Mouse (Mus musculus): ENCODE results near the gene Ccdc117. TPM values are rescaled to one million over a fixed set of nuclear protein-coding genes. Genes with fewer than 3 reads are reported as not detected.
"Not testable (repeated sequence)": the region's sequence is repeated elsewhere in the genome, so short reads cannot be mapped to it uniquely, and the experiment has no call there.

Gene Ccdc117
- polyA plus RNA-seq, 1 experiment = 9.0 TPM

- Histone ChIP-seq H3K4me3 (no peak overlapping the region), H3K4me2 (ENCODE audit: low read depth) (no peak overlapping the region), H3ac (ENCODE audit: control insufficient read depth, insufficient read length) (no peak overlapping the region), H3K79me2 (ENCODE audit: control insufficient read depth, insufficient read depth) (no peaks in the 10 kb centered on the region), H3K36me3 (ENCODE audit: control insufficient read depth, insufficient read depth) (no peaks in the 10 kb centered on the region), H3K27me3 (ENCODE audit: control insufficient read depth, insufficient read depth, insufficient read length) (no peaks in the 10 kb centered on the region)
- no peak for TF ChIP-seq TCF3 (IDR thresholded peaks at IDR 0.05; ENCODE audit: insufficient read length, low read depth)
- TF ChIP-seq POLR2A (IDR thresholded peaks at IDR 0.05; ENCODE audit: insufficient read length, low read depth) = no peak
- TF ChIP-seq TCF12 (IDR thresholded peaks at IDR 0.05; ENCODE audit: insufficient read depth, poor library complexity, severe bottlenecking) = no peak
- TF ChIP-seq MYOG (IDR thresholded peaks at IDR 0.05; ENCODE audit: control insufficient read depth in 1 of 3, insufficient read depth in 1 of 3, insufficient read length in 2 of 3, low read depth in 2 of 3) = no peak
- TF ChIP-seq E2F4 (IDR thresholded peaks at IDR 0.05; ENCODE audit: insufficient read depth) = no peak
- no peak for TF ChIP-seq REST (IDR thresholded peaks at IDR 0.05; ENCODE audit: insufficient read depth, insufficient read length)
- no peak for TF ChIP-seq POLR2AphosphoS2 (IDR thresholded peaks at IDR 0.05; ENCODE audit: insufficient read length, low read depth)
- TF ChIP-seq MAX (IDR thresholded peaks at IDR 0.05; ENCODE audit: low read depth) = no peak
- TF ChIP-seq MYOD1 (IDR thresholded peaks at IDR 0.05; ENCODE audit: control insufficient read depth in 1 of 3, insufficient read length in 2 of 3, low read depth in 2 of 3) = no peak
- no peak for TF ChIP-seq USF1 (IDR thresholded peaks at IDR 0.05; ENCODE audit: low read depth)
- TF ChIP-seq SRF (IDR thresholded peaks at IDR 0.05; ENCODE audit: control insufficient read depth, insufficient read length, low read depth) = no peak
- no peak for TF ChIP-seq CEBPB (IDR thresholded peaks at IDR 0.05; ENCODE audit: insufficient read depth, poor library complexity, severe bottlenecking)
Observed at GRCm38 (mm10) chr11:5491912-5492311, 50.1 kb downstream of the Ccdc117 start.

DNA sequence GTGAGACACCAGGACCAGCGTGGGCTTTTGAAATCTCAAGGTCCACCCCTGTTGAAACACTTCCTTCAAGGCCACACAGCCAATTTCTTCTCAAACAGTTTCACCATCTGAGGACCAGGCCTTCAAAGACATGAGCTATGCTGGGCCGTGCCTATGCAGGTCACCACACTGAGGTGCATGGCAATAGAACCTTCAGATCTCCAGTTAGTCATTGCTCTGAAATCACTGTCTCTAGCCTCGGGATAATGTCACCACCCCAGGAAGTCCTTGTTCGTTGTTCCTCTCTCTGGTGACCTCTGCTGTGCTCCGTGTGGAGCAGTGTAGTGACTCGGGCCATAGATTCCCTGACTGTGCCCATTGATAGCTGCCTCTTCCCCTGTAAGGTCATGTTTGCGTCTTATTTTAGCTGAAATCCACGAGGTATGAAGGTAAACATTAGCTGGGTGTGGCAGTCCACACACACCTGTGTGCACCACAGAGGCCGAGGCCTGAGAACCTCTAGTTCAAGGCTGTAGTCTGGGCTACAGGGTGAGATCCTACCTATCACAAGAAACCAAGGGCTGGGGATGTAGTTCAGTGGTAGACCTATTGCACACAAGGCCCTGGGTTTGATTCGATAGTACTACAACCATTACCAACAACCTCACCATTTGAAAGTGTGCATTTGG is 50.9 kb downstream of the Ccdc117 start:
- Histone ChIP-seq H3K27me3 (ENCODE audit: control insufficient read depth, insufficient read depth, insufficient read length) (no peaks in the 10 kb centered on the region), H3K4me2 (ENCODE audit: low read depth) (no peak overlapping the region), H3K79me2 (ENCODE audit: control insufficient read depth, insufficient read depth) (no peaks in the 10 kb centered on the region), H3K4me3 (no peak overlapping the region), H3K36me3 (ENCODE audit: control insufficient read depth, insufficient read depth) (no peaks in the 10 kb centered on the region), H3ac (ENCODE audit: control insufficient read depth, insufficient read length) (no peak overlapping the region)
- TF ChIP-seq REST (IDR thresholded peaks at IDR 0.05; ENCODE audit: insufficient read depth, insufficient read length) = no peak

GRCm38 (mm10) chr11:5489433-5489832 is 52.6 kb downstream of the Ccdc117 start:
- not testable (repeated sequence) for H3K36me3 ChIP-seq (ENCODE audit: control insufficient read depth, insufficient read depth); H3K79me2 ChIP-seq (ENCODE audit: control insufficient read depth, insufficient read depth); H3ac ChIP-seq (ENCODE audit: control insufficient read depth, insufficient read length); H3K27me3 ChIP-seq (ENCODE audit: control insufficient read depth, insufficient read depth, insufficient read length); H3K4me3 ChIP-seq; H3K4me2 ChIP-seq (ENCODE audit: low read depth)

GRCm38 (mm10) chr11:5485193-5486011 is 56.6 kb downstream of the Ccdc117 start:
- no peak overlapping the region for H3ac ChIP-seq (ENCODE audit: control insufficient read depth, insufficient read length)
- TF ChIP-seq USF1 (IDR thresholded peaks at IDR 0.05; ENCODE audit: low read depth) = no peak
- TF ChIP-seq MAX (IDR thresholded peaks at IDR 0.05; ENCODE audit: low read depth) = no peak
- TF ChIP-seq MYOD1 (IDR thresholded peaks at IDR 0.05; ENCODE audit: control insufficient read depth in 1 of 3, insufficient read length in 2 of 3, low read depth in 2 of 3) = no peak
- no peak for TF ChIP-seq CEBPB (IDR thresholded peaks at IDR 0.05; ENCODE audit: insufficient read depth, poor library complexity, severe bottlenecking)
- TF ChIP-seq POLR2A (IDR thresholded peaks at IDR 0.05; ENCODE audit: insufficient read length, low read depth) = no peak
- TF ChIP-seq REST (IDR thresholded peaks at IDR 0.05; ENCODE audit: insufficient read depth, insufficient read length) = no peak
- TF ChIP-seq POLR2AphosphoS2 (IDR thresholded peaks at IDR 0.05; ENCODE audit: insufficient read length, low read depth) = no peak
- no peak for TF ChIP-seq TCF12 (IDR thresholded peaks at IDR 0.05; ENCODE audit: insufficient read depth, poor library complexity, severe bottlenecking)
- no peak for TF ChIP-seq TCF3 (IDR thresholded peaks at IDR 0.05; ENCODE audit: insufficient read length, low read depth)
- TF ChIP-seq SRF (IDR thresholded peaks at IDR 0.05; ENCODE audit: control insufficient read depth, insufficient read length, low read depth) = no peak
- no peak for TF ChIP-seq MYOG (IDR thresholded peaks at IDR 0.05; ENCODE audit: control insufficient read depth in 1 of 3, insufficient read depth in 1 of 3, insufficient read length in 2 of 3, low read depth in 2 of 3)
- TF ChIP-seq E2F4 (IDR thresholded peaks at IDR 0.05; ENCODE audit: insufficient read depth) = no peak
- no peaks in the 10 kb centered on the region for H3K79me2 ChIP-seq (ENCODE audit: control insufficient read depth, insufficient read depth)
- no peaks in the 10 kb centered on the region for H3K27me3 ChIP-seq (ENCODE audit: control insufficient read depth, insufficient read depth, insufficient read length)
- peak overlapping the region; percentile 73 for H3K4me2 ChIP-seq (ENCODE audit: low read depth)
- H3K4me3 ChIP-seq = peak overlapping the region; percentile 5
- no peaks in the 10 kb centered on the region for H3K36me3 ChIP-seq (ENCODE audit: control insufficient read depth, insufficient read depth)

GRCm38 (mm10) chr11:5482581-5482980 is 59.4 kb downstream of the Ccdc117 start:
- Histone ChIP-seq H3K36me3 (ENCODE audit: control insufficient read depth, insufficient read depth) (no peaks in the 10 kb centered on the region), H3K4me2 (ENCODE audit: low read depth) (no peak overlapping the region), H3K79me2 (ENCODE audit: control insufficient read depth, insufficient read depth) (no peaks in the 10 kb centered on the region), H3K27me3 (ENCODE audit: control insufficient read depth, insufficient read depth, insufficient read length) (no peaks in the 10 kb centered on the region), H3K4me3 (no peak overlapping the region), H3ac (ENCODE audit: control insufficient read depth, insufficient read length) (no peak overlapping the region)
- TF ChIP-seq REST (IDR thresholded peaks at IDR 0.05; ENCODE audit: insufficient read depth, insufficient read length) (no peak), POLR2A (IDR thresholded peaks at IDR 0.05; ENCODE audit: insufficient read length, low read depth) (no peak), CEBPB (IDR thresholded peaks at IDR 0.05; ENCODE audit: insufficient read depth, poor library complexity, severe bottlenecking) (no peak), POLR2AphosphoS2 (IDR thresholded peaks at IDR 0.05; ENCODE audit: insufficient read length, low read depth) (no peak), E2F4 (IDR thresholded peaks at IDR 0.05; ENCODE audit: insufficient read depth) (no peak), MYOG (IDR thresholded peaks at IDR 0.05; ENCODE audit: control insufficient read depth in 1 of 3, insufficient read depth in 1 of 3, insufficient read length in 2 of 3, low read depth in 2 of 3) (no peak), MYOD1 (IDR thresholded peaks at IDR 0.05; ENCODE audit: control insufficient read depth in 1 of 3, insufficient read length in 2 of 3, low read depth in 2 of 3) (no peak), USF1 (IDR thresholded peaks at IDR 0.05; ENCODE audit: low read depth) (no peak), MAX (IDR thresholded peaks at IDR 0.05; ENCODE audit: low read depth) (no peak), TCF3 (IDR thresholded peaks at IDR 0.05; ENCODE audit: insufficient read length, low read depth) (no peak), TCF12 (IDR thresholded peaks at IDR 0.05; ENCODE audit: insufficient read depth, poor library complexity, severe bottlenecking) (no peak), SRF (IDR thresholded peaks at IDR 0.05; ENCODE audit: control insufficient read depth, insufficient read length, low read depth) (no peak)
